Mouse (Mus musculus) adrenal gland, adult 8-10 months (tissue): ENCODE results near the gene Ppp1r1b. TPM values are rescaled to one million over a fixed set of nuclear protein-coding genes. Genes with fewer than 3 reads are reported as not detected.
A peak's percentile ranks its signal among the peaks of the same experiment; 100 is the strongest.

Source experiments
- DNase-seq: peaks from one replicate; pipeline ENCODE4 v3.0.0; 2022
- total RNA-seq, 4 experiments: library from RNA; stranded (reverse); gene quantifications; 2 replicates each; pipeline ENCODE4 v1.2.4; 2022

The Ppp1r1b gene
- total RNA-seq, 4 experiments from 2014 or later, result 0.20 to 0.73 (median 0.56) TPM; not detected in 1

- no peak for DNase-seq
These were observed 49.7 kb downstream of the Ppp1r1b start for GRCm38 (mm10) chr11:98397946-98398345.

- DNase-seq, result peak; percentile 84
These were observed 52.0 kb downstream of the Ppp1r1b start, which contains the start of gene Pgap3 for GRCm38 (mm10) chr11:98400161-98400726. Gene Pgap3, minus strand, starts transcription at chr11:98400490.

- no peak for DNase-seq
These were observed 52.6 kb downstream of the Ppp1r1b start for GRCm38 (mm10) chr11:98400816-98401215.

- no peak for DNase-seq
These were observed 58.4 kb downstream of the Ppp1r1b start for GRCm38 (mm10) chr11:98406621-98407020.

Other genes with a start within 250 kb of the Ppp1r1b start
- gene Fbxl20, start 198.0 kb upstream of the Ppp1r1b start, total RNA-seq, result 10 to 100 TPM; 37.4 to 45.0 (median 41.1) TPM
- 10 to 100 TPM; 62.9 to 72.7 (median 66.6) TPM for gene Med1, start 155.1 kb upstream of the Ppp1r1b start, total RNA-seq
- gene Cdk12, start 145.3 kb upstream of the Ppp1r1b start, total RNA-seq, result 10 to 100 TPM; 41.6 to 57.7 (median 49.9) TPM
- not detected for gene Neurod2, start 18.8 kb upstream of the Ppp1r1b start, total RNA-seq
- gene Stard3, start 10.0 kb downstream of the Ppp1r1b start, total RNA-seq, result 10 to 100 TPM; 22.4 to 33.9 (median 29.1) TPM
- 1 to 10 TPM in 1 of 4 experiments, under 1 TPM in 2, not detected in 1; 0.37 to 1.0 (median 0.73) TPM for gene Tcap, start 35.4 kb downstream of the Ppp1r1b start, total RNA-seq
- 1,000 to 10,000 TPM in 1 of 4 experiments, 100 to 1,000 TPM in 3; 210 to 1,003 (median 584) TPM for gene Pnmt, start 38.0 kb downstream of the Ppp1r1b start, total RNA-seq
- gene Pgap3, start 52.1 kb downstream of the Ppp1r1b start, total RNA-seq, result 10 to 100 TPM in 1 of 4 experiments, 1 to 10 TPM in 3; 5.7 to 10.5 (median 7.5) TPM
- 1 to 10 TPM; 4.4 to 6.6 (median 5.1) TPM for gene Erbb2, start 64.1 kb downstream of the Ppp1r1b start, total RNA-seq
- 100 to 1,000 TPM in 1 of 4 experiments, 10 to 100 TPM in 3; 78.5 to 100 (median 88.6) TPM for gene Mien1, start 90.6 kb downstream of the Ppp1r1b start, total RNA-seq
- gene Grb7, start 98.0 kb downstream of the Ppp1r1b start, total RNA-seq, result under 1 TPM in 3 of 4 experiments, not detected in 1; 0.13 to 0.70 (median 0.42) TPM
- gene Ikzf3, start 197.6 kb downstream of the Ppp1r1b start, total RNA-seq, result 1 to 10 TPM in 1 of 4 experiments, under 1 TPM in 3; 0.49 to 1.0 (median 0.75) TPM
- gene Zpbp2, start 202.7 kb downstream of the Ppp1r1b start, total RNA-seq, result 1 to 10 TPM in 1 of 4 experiments, under 1 TPM in 2, not detected in 1; 0.51 to 1.1 (median 0.74) TPM
- 100 to 1,000 TPM; 102 to 147 (median 129) TPM for gene Ormdl3, start 239.0 kb downstream of the Ppp1r1b start, total RNA-seq
- not detected for gene Lrrc3c, start 249.9 kb downstream of the Ppp1r1b start, total RNA-seq